In the genomic region with DNA sequence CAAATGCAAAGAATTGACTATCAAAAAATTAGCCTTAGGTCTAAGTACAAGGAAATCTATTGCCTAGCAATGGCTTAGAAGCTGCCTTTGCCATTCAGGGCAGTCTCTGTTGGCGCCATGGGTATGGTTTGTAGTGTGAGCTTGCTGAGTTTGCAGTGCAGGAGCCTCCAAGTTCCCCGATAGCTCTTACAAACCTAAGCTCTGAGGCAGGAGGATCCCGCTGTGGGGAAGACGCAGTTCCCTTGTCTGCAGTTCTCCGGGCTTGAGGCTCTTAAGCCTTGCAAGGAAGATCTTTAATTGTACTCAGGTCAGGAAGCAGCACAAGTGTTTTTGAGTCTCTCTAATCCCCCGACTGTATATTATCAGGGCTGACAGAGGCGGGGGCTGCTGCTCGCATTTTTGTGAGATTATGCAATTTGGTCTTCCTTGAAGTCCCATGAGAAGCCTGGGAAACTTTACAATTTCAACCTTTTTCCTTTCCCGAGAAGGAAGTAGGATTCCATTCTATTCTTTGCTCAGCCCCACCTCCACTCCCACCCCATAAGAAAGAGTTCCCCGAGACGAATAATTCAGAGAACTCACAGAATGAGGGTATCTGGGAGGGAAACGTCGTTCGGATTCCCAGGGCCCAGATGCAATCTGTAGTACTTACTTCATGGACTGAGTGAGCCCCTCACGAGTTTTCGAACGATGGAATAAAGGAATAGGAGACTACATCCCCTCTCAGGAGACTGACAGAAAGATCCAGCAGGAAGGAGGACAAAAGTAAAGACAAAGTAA, we compare ENCODE assay signal across 15 mouse cellular contexts.
DNase-seq lines count a peak whose midpoint lies in the region; ATAC-seq and TF ChIP-seq lines count a peak whose summit lies in the region.
"Had no signal": no experiment of that assay in that cellular context is flagged by ENCODE, and none has a peak within 500 bp of the region (broad histone marks: within the 10 kb centered on the region; RNA-seq: fewer than 3 reads in every experiment).

No protein-coding gene starts in this region.

- peak overlapping the region; percentile 30; the same call in 1 of the 2 replicates for H3K4me3 ChIP-seq in forebrain, embryonic 10.5 days
- H3K4me3 ChIP-seq in forebrain, postnatal 0 days (ENCODE audit: low read depth, low read length) = no peak overlapping the region
- H3K4me3 ChIP-seq in neural tube, embryonic 12.5 days = no peak overlapping the region
- H3K4me3 ChIP-seq in limb, embryonic 14.5 days (replicated peaks; ENCODE audit: low read length) = no peak overlapping the region
- no peak overlapping the region for H3K4me3 ChIP-seq in stomach, embryonic 16.5 days (replicated peaks; ENCODE audit: low read length)
- no peak overlapping the region for H3K4me3 ChIP-seq in thymus, adult 2 months (ENCODE audit: control insufficient read depth, insufficient read depth, low read length)
- H3K4me3 ChIP-seq: embryonic facial prominence, embryonic 15.5 days; liver, embryonic 13.5 days had no signal

- no peaks in the 10 kb centered on the region for H3K36me3 ChIP-seq in forebrain, embryonic 10.5 days (replicated peaks)
- no peaks in the 10 kb centered on the region for H3K36me3 ChIP-seq in forebrain, postnatal 0 days (ENCODE audit: insufficient read depth)
- H3K36me3 ChIP-seq in neural tube, embryonic 12.5 days = no peaks in the 10 kb centered on the region
- no peaks in the 10 kb centered on the region for H3K36me3 ChIP-seq in limb, embryonic 14.5 days (ENCODE audit: control insufficient read depth, insufficient read depth, low read length)
- no peaks in the 10 kb centered on the region for H3K36me3 ChIP-seq in stomach, embryonic 16.5 days (ENCODE audit: control insufficient read depth, insufficient read depth, low read length)
- H3K36me3 ChIP-seq in thymus, adult 2 months (ENCODE audit: control insufficient read depth, insufficient read depth, low read length) = no peaks in the 10 kb centered on the region
- H3K36me3 ChIP-seq: embryonic facial prominence, embryonic 15.5 days; G1E; liver, embryonic 13.5 days had no signal

- no peak overlapping the region for H3K9ac ChIP-seq in forebrain, postnatal 0 days
- H3K9ac ChIP-seq in neural tube, embryonic 12.5 days = no peak overlapping the region
- no peak overlapping the region; the same call in 1 of the 2 replicates for H3K9ac ChIP-seq in limb, embryonic 14.5 days (ENCODE audit: low read depth, low read length, severe bottlenecking)
- H3K9ac ChIP-seq in stomach, embryonic 16.5 days (ENCODE audit: low read length) = peak overlapping the region; percentile 37; the same call in 1 of the 2 replicates
- H3K9ac ChIP-seq: embryonic facial prominence, embryonic 15.5 days; liver, embryonic 13.5 days had no signal

- peaks cover 21% of the 10 kb centered on the region for H3K27me3 ChIP-seq in forebrain, embryonic 10.5 days (ENCODE audit: poor library complexity, severe bottlenecking)
- no peaks in the 10 kb centered on the region for H3K27me3 ChIP-seq in forebrain, postnatal 0 days (ENCODE audit: insufficient read depth, low read length)
- no peaks in the 10 kb centered on the region for H3K27me3 ChIP-seq in neural tube, embryonic 12.5 days (replicated peaks)
- no peaks in the 10 kb centered on the region for H3K27me3 ChIP-seq in limb, embryonic 14.5 days (ENCODE audit: control insufficient read depth, insufficient read depth, low read length)
- H3K27me3 ChIP-seq in stomach, embryonic 16.5 days (ENCODE audit: control insufficient read depth, insufficient read depth, low read length) = no peaks in the 10 kb centered on the region; the same call in 1 of the 2 replicates
- H3K27me3 ChIP-seq in thymus, adult 2 months (ENCODE audit: control insufficient read depth, insufficient read depth, low read length) = no peaks in the 10 kb centered on the region
- H3K27me3 ChIP-seq: embryonic facial prominence, embryonic 15.5 days had no signal

- no peak for TF ChIP-seq POLR2A in limb, embryonic 14.5 days (IDR thresholded peaks at IDR 0.05; ENCODE audit: borderline replicate concordance, extremely low read depth, insufficient read depth, insufficient read length)
- no peak for TF ChIP-seq POLR2A in thymus, adult 2 months (IDR thresholded peaks at IDR 0.05; ENCODE audit: control insufficient read depth, extremely low read depth, insufficient read depth, low read length, poor library complexity)

- 3% methylated on average over 17 of the region's 17 CpGs for WGBS in forebrain, embryonic 10.5 days
- 10% methylated on average over 17 of the region's 17 CpGs for WGBS in forebrain, postnatal 0 days
- WGBS in neural tube, embryonic 12.5 days = 9% methylated on average over 17 of the region's 17 CpGs
- 15% methylated on average over 17 of the region's 17 CpGs for WGBS in limb, embryonic 14.5 days
- 15% methylated on average over 17 of the region's 17 CpGs for WGBS in stomach, embryonic 16.5 days
- 33% methylated on average over 17 of the region's 17 CpGs for WGBS in thymus, adult 2 months

- TF ChIP-seq CTCF in forebrain, postnatal 0 days (IDR thresholded peaks at IDR 0.05; ENCODE audit: low read depth) = no peak
- TF ChIP-seq CTCF in thymus, adult 2 months (IDR thresholded peaks at IDR 0.05; ENCODE audit: borderline replicate concordance, control insufficient read depth, extremely low read depth, insufficient read depth, low read length, poor library complexity) = no peak

- no peak for DNase-seq in forebrain, embryonic 10.5 days (ENCODE audit: extremely low spot score, low spot score)
- DNase-seq in forebrain, postnatal 0 days = no peak
- DNase-seq in neural tube, embryonic 10.5 days (ENCODE audit: extremely low spot score, low spot score) = no peak
- DNase-seq in limb, embryonic 14.5 days (ENCODE audit: low spot score) = peak; percentile 16
- no peak for DNase-seq in thymus, adult 2 months
- no peak for DNase-seq in right cerebral cortex, adult 18-20 months
- DNase-seq: gastrocnemius, postnatal 10 days; kidney, adult 2 months; liver, embryonic 13.5 days; spleen, adult 18-20 months; thymus, postnatal 36 days had no signal

- peak overlapping the region; percentile 77 for H3K27ac ChIP-seq in forebrain, embryonic 10.5 days
- no peak overlapping the region for H3K27ac ChIP-seq in forebrain, postnatal 0 days (ENCODE audit: low read depth, low read length)
- H3K27ac ChIP-seq in neural tube, embryonic 12.5 days = no peak overlapping the region
- no peak overlapping the region for H3K27ac ChIP-seq in limb, embryonic 14.5 days (replicated peaks; ENCODE audit: low read depth, low read length)
- H3K27ac ChIP-seq in stomach, embryonic 16.5 days (ENCODE audit: low read length) = no peak overlapping the region
- H3K27ac ChIP-seq in thymus, adult 2 months (ENCODE audit: control insufficient read depth, insufficient read depth, low read length) = no peak overlapping the region
- H3K27ac ChIP-seq: embryonic facial prominence, embryonic 15.5 days; liver, embryonic 13.5 days had no signal

- H3K9me3 ChIP-seq in forebrain, embryonic 10.5 days = no peaks in the 10 kb centered on the region
- no peaks in the 10 kb centered on the region for H3K9me3 ChIP-seq in forebrain, postnatal 0 days (ENCODE audit: low read length)
- no peaks in the 10 kb centered on the region for H3K9me3 ChIP-seq in neural tube, embryonic 12.5 days
- no peaks in the 10 kb centered on the region for H3K9me3 ChIP-seq in limb, embryonic 14.5 days (ENCODE audit: control insufficient read depth, low read length)
- no peaks in the 10 kb centered on the region for H3K9me3 ChIP-seq in stomach, embryonic 16.5 days (replicated peaks; ENCODE audit: control insufficient read depth, low read length)
- H3K9me3 ChIP-seq: embryonic facial prominence, embryonic 15.5 days; G1E; liver, embryonic 13.5 days had no signal

- ATAC-seq in forebrain, postnatal 0 days = no peak
- no peak for ATAC-seq in neural tube, embryonic 12.5 days (ENCODE audit: low FRiP score, low read depth)
- no peak for ATAC-seq in limb, embryonic 14.5 days (ENCODE audit: low FRiP score, low read depth)
- no peak for ATAC-seq in stomach, embryonic 16.5 days (ENCODE audit: insufficient read depth, low FRiP score)

- peaks cover 36% of the 10 kb centered on the region for H3K4me1 ChIP-seq in forebrain, embryonic 10.5 days
- H3K4me1 ChIP-seq in forebrain, postnatal 0 days (ENCODE audit: insufficient read depth) = no peaks in the 10 kb centered on the region
- H3K4me1 ChIP-seq in neural tube, embryonic 12.5 days = peaks cover 8% of the 10 kb centered on the region; the same call in 1 of the 2 replicates
- peaks cover 2% of the 10 kb centered on the region; the same call in 1 of the 2 replicates for H3K4me1 ChIP-seq in limb, embryonic 14.5 days (ENCODE audit: control insufficient read depth, insufficient read depth, low read length)
- H3K4me1 ChIP-seq in stomach, embryonic 16.5 days (ENCODE audit: control insufficient read depth, insufficient read depth, low read length) = peaks cover 8% of the 10 kb centered on the region
- no peaks in the 10 kb centered on the region for H3K4me1 ChIP-seq in thymus, adult 2 months (replicated peaks; ENCODE audit: control insufficient read depth, insufficient read depth, low read length)

- no peak overlapping the region for H3K4me2 ChIP-seq in forebrain, postnatal 0 days (ENCODE audit: low read depth)
- peak overlapping the region; percentile 31 for H3K4me2 ChIP-seq in neural tube, embryonic 12.5 days (replicated peaks)
- no peak overlapping the region for H3K4me2 ChIP-seq in limb, embryonic 14.5 days (replicated peaks; ENCODE audit: low read depth, low read length, severe bottlenecking)
- peak overlapping the region; percentile 17; the same call in 1 of the 2 replicates for H3K4me2 ChIP-seq in stomach, embryonic 16.5 days (ENCODE audit: low read depth, low read length)
- H3K4me2 ChIP-seq: embryonic facial prominence, embryonic 15.5 days; liver, embryonic 13.5 days had no signal

Comparison
In these comparisons a context has a peak if more than half of its experiments do, and no peak if none do; other contexts are left out.
1. H3K4me2 ChIP-seq: peak in neural tube, embryonic 12.5 days (single experiment) and stomach, embryonic 16.5 days (single experiment); none in forebrain, postnatal 0 days (single experiment) and limb, embryonic 14.5 days (single experiment).